Mouse (Mus musculus) C2C12 (cell line): ENCODE data around the gene Syt7. TPM values are rescaled to one million over a fixed set of nuclear protein-coding genes. Genes with fewer than 3 reads are reported as not detected.

Source experiments
- H3K27me3 ChIP-seq: one replicate; pipeline ENCODE4 v1.6.1; 2011; ENCODE audit not compliant: control insufficient read depth, insufficient read depth, insufficient read length
- H3K36me3 ChIP-seq: one replicate; pipeline ENCODE4 v1.6.1; 2011; ENCODE audit not compliant: control insufficient read depth, insufficient read depth
- H3K4me3 ChIP-seq: one replicate; pipeline ENCODE4 v1.5.1; 2011; ENCODE audit warnings: mild to moderate bottlenecking, control low read depth; ENCODE audit not compliant: poor library complexity, insufficient read depth, severe bottlenecking
- H3K79me2 ChIP-seq: one replicate; pipeline ENCODE4 v1.6.1; 2011; ENCODE audit not compliant: control insufficient read depth, insufficient read depth
- H3K79me3 ChIP-seq: one replicate; pipeline ENCODE4 v1.6.1; 2011; ENCODE audit warnings: low read depth, control low read depth
- H3ac ChIP-seq: one replicate; pipeline ENCODE3; 2011; ENCODE audit warnings: low read depth; ENCODE audit not compliant: control insufficient read depth, insufficient read length
- CEBPB ChIP-seq: IDR thresholded peaks from one replicate; pipeline ENCODE4 v1.6.1; 2011; ENCODE audit warnings: low read depth, mild to moderate bottlenecking, control low read depth, moderate library complexity
- CTCF ChIP-seq: IDR thresholded peaks from one replicate; pipeline ENCODE4 v1.5.1; 2011; ENCODE audit not compliant: control insufficient read depth, insufficient read depth, insufficient read length
- FOSL1 ChIP-seq: IDR thresholded peaks from one replicate; pipeline ENCODE4 v1.8.0; 2011; ENCODE audit warnings: mild to moderate bottlenecking, low read length; ENCODE audit not compliant: poor library complexity, insufficient read depth, severe bottlenecking
- MAX ChIP-seq: IDR thresholded peaks from one replicate; pipeline ENCODE4 v1.6.1; 2011; ENCODE audit warnings: mild to moderate bottlenecking, control low read depth
- MYOD1 ChIP-seq: IDR thresholded peaks from one replicate; pipeline ENCODE4 v1.6.1; 2011; ENCODE audit warnings: low read depth; ENCODE audit not compliant: control insufficient read depth, insufficient read length
- MYOG ChIP-seq: IDR thresholded peaks from one replicate; pipeline ENCODE4 v1.6.1; 2011; ENCODE audit not compliant: control insufficient read depth, insufficient read length; ENCODE audit errors: extremely low read depth
- USF1 ChIP-seq: IDR thresholded peaks from one replicate; pipeline ENCODE4 v1.6.1; 2011; ENCODE audit warnings: low read depth, mild to moderate bottlenecking, control low read depth, moderate library complexity
- polyA plus RNA-seq: library from polyadenylated mRNA; unstranded; fragments of >200 nt; fragmentation: generic; extraction: Trizol; gene quantifications from one replicate; pipeline ENCODE4 v1.2.1, GENCODE M21; 2012; ENCODE audit warnings: missing spikeins

Gene Syt7
- polyA plus RNA-seq, 1 experiment: 0.23 TPM

DNA sequence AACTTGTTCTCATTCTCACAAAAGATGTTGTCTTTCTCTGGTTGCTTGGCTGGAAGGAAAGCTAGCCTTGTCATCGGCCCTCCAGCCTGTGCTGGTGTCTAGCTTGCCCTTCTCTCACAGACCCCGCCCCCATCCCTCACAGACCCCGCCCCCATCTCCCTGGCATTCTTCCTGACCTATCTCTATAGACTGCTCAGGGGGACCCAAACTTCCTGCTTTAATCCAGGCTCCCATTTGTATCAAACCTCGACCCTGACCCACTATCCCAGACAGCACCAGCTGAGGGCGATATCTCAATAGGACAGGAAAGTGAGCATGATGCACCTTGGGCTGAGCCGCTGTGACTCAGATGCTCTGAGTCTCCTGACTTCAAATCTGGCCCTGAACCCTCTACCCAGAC, 84.9 kb downstream of the Syt7 start:
- no peak overlapping the region for H3K4me3 ChIP-seq
- no peaks in the 10 kb centered on the region for H3K36me3 ChIP-seq
- peaks cover 58% of the 10 kb centered on the region for H3K27me3 ChIP-seq
- H3ac ChIP-seq: no peak overlapping the region
- TF ChIP-seq USF1 (no peak), MAX (no peak), CEBPB (no peak), FOSL1 (no peak), CTCF (no peak), MYOG (no peak), MYOD1 (no peak)
- H3K79me2 ChIP-seq: no peaks in the 10 kb centered on the region
- H3K79me3 ChIP-seq: no peaks in the 10 kb centered on the region

DNA sequence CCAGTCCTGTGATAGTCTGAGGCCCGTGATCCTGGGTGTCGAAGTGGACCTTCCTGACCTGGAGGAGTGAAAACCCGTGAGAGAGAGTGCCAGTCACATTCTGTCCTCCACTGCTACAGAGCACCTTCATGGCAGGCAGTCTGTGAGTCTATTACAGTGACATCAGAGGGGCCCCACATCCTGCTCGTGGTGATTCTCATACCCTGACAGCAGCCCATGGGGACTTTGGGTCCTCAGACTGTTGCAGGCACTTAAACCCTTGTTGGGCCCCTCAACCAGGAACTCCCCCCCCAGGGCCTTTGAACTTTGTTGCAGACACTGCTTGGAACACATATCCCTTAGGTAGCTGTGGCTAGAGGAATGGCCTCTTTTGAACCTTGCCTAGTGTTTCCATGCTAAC, 90.7 kb downstream of the Syt7 start:
- no peak overlapping the region for H3ac ChIP-seq

DNA sequence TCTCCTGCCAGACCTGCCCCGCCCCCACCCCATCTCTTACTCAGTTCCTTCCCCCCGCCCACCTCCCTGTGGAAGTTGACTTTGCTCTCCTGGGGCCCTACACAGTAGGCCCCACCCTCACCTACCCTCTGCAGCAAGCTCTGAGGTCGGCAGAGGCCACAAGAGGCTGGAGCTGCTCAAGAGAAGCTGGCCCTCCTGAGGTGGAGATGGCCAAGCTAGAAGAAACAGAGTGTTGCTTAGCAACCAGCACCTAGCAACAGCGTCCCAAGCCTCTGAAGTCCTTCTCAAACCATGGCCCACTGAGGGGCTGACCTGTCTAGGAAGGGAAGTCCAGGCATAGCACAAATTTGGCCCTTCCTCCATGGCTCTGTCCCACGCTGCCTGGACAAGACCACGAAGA, 93.8 kb downstream of the Syt7 start, which contains the start of gene Ppp1r32:
Gene Ppp1r32, minus strand, starts transcription at position 226 of the 400 bp plus-strand sequence.
- Histone ChIP-seq H3K27me3 (peaks cover 23% of the 10 kb centered on the region), H3K79me3 (no peaks in the 10 kb centered on the region), H3K79me2 (no peaks in the 10 kb centered on the region), H3K36me3 (no peaks in the 10 kb centered on the region), H3K4me3 (no peak within 1 kb of the TSS), H3ac (no peak within 1 kb of the TSS)
- TF ChIP-seq USF1: no peak
- TF ChIP-seq MYOD1: no peak
- TF ChIP-seq FOSL1: no peak
- TF ChIP-seq CEBPB: no peak
- no peak for TF ChIP-seq CTCF
- TF ChIP-seq MYOG: no peak
- no peak for TF ChIP-seq MAX

More for the DNA sequence above, 90.7 kb downstream of the Syt7 start:
- no peaks in the 10 kb centered on the region for H3K36me3 ChIP-seq
- H3K27me3 ChIP-seq: peaks cover 54% of the 10 kb centered on the region
- no peak for TF ChIP-seq MYOD1
- no peak for TF ChIP-seq CTCF
- TF ChIP-seq MYOG: no peak
- no peak for TF ChIP-seq FOSL1
- no peak for TF ChIP-seq USF1
- no peak for TF ChIP-seq CEBPB
- TF ChIP-seq MAX: no peak
- no peak overlapping the region for H3K4me3 ChIP-seq
- H3K79me2 ChIP-seq: no peaks in the 10 kb centered on the region
- H3K79me3 ChIP-seq: no peaks in the 10 kb centered on the region

DNA sequence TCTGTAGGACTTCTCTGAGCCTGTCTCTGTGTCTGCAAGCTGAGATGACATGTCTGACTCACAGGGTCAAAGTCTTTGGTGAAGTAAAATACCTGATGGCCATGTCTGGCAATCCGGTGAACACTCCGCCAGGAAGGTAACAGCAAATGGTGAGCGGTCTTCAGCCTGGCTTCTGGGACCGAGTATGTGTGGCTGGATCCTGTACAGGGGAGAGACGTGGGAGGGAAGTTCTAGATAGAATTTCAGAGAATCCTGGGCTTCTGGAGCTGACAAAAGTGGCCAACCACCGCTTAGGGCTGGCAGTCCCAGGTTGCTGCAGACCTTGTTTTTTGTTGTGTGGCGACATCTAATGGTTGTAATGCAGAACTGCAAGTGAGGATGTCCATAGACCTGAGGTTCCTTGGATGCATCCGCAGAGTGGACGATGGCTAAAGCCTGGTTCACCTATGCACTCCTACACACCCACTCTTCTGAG, 97.4 kb downstream of the Syt7 start:
- Histone ChIP-seq H3K4me3 (no peak overlapping the region), H3ac (no peak overlapping the region), H3K79me2 (no peaks in the 10 kb centered on the region), H3K79me3 (no peaks in the 10 kb centered on the region), H3K27me3 (peaks cover 3% of the 10 kb centered on the region), H3K36me3 (no peaks in the 10 kb centered on the region)
- no peak for TF ChIP-seq CEBPB
- no peak for TF ChIP-seq USF1
- TF ChIP-seq CTCF: peak; percentile 82

DNA sequence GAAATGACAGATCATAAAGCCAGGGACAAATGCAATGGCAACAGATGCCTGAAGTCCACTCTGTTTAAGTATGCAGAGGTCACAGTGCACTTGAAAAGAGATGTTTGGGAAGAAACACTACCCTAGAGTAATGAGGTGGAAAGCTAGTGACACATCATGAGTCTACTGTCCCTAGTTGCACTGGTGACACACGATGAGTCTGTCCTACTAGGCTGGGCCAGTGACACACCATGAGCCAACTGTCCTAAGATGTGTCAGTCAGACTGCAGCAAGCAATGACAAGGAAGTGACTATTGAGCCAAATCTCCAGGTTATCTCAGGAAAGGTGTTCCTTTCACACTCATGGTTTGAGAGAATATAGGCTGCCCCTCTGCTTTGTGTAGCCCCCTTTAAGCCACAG, 106.8 kb downstream of the Syt7 start:
- H3K79me2 ChIP-seq: no peaks in the 10 kb centered on the region
- no peaks in the 10 kb centered on the region for H3K79me3 ChIP-seq
- no peaks in the 10 kb centered on the region for H3K27me3 ChIP-seq
- no peak overlapping the region for H3K4me3 ChIP-seq
- peaks cover 9% of the 10 kb centered on the region for H3K36me3 ChIP-seq
- H3ac ChIP-seq: no peak overlapping the region
- no peak for TF ChIP-seq MAX
- peak; percentile 46 for TF ChIP-seq MYOD1
- peak; percentile 85 for TF ChIP-seq FOSL1

DNA sequence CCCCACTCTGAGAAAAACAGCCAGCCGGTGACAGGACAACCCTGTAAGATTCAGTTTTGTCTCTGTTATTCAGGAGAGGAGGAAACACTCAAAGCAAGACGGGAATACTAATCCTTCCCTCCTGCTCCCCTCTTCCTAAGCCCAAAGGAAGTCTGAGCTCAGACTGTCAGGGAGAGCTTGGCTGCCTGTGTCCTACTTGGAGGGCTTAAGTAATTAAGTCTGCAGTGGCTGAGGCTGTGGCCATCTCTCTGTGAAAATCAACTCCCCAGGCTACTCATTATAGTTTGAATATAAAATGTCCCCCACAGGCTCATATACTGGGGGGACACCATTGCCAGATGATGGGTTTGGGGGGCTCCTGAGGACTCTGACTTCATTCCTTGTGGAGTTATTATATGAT, 108.1 kb downstream of the Syt7 start:
- no peak for TF ChIP-seq CTCF
- TF ChIP-seq MYOG: no peak
- TF ChIP-seq FOSL1: no peak
- no peak for TF ChIP-seq USF1
- no peak for TF ChIP-seq MYOD1
- Histone ChIP-seq H3K4me3 (no peak overlapping the region), H3K27me3 (no peaks in the 10 kb centered on the region), H3K79me3 (no peaks in the 10 kb centered on the region), H3ac (no peak overlapping the region), H3K79me2 (no peaks in the 10 kb centered on the region), H3K36me3 (peaks cover 22% of the 10 kb centered on the region)
